Mouse (Mus musculus): ENCODE data around the gene Hexim1.
A peak's percentile ranks its signal among the peaks of the same experiment; 100 is the strongest.

Gene Hexim1

DNA sequence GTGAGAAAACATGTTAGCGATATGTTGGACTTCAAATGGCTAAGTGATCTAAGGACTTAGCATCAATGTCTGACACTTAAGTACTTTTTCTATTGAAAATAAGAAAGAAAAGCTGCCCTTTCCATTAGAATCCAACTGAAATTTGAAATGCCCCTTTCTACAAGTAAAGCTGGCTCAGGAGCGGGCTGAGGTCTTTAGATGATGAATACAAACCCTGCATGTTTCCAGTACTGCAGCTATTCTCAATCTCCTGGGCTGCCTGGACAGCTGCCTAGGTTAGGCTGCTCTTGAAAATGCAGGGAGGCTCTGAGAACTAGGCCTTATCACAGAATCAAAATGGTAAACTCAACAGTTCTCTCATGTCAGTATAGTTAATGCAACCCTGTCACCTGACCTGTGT, 2.8 kb downstream of the Hexim1 start:
- DNase-seq (ENCODE audit: low spot score) = no peak

DNA sequence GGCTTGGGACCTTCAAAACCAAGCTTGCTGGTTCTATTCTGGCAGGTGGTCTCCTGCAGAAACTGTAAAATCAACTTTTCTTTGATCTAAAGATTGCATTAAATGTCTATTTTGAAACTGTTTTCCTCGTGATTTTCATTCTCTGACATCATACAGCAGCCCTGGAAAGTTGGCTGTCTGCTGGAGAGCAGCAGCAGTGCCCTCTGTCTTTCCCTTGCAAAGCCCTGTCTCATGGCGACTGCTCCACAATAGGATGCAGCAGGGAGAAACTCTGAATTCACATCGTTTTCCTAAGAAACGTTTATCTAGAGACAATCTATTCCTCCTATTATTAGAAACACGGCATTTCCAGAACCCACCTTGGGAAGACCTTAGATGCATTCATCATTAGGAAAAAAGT, 3.6 kb downstream of the Hexim1 start:
- DNase-seq (ENCODE audit: low spot score) = no peak

DNA sequence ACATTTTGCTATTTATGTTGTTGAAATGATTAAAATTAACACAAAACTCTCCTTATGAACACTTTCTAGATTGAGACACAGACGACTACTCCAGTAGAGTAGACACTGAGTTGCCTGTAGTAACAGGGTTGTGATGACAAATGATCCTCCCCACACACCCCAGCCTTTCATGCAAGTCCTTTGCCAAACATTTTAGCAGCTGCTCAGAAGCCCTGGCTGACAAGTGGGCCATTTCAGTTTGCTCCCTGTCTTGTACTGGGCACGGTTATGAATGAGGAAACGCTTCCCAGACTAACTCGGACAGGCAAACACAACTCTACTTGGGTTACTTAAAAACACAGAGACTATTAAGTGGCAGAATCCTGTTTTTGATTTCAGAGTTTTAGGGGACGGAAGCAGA, 4.3 kb downstream of the Hexim1 start:
- no peak for DNase-seq (ENCODE audit: low spot score)

DNA sequence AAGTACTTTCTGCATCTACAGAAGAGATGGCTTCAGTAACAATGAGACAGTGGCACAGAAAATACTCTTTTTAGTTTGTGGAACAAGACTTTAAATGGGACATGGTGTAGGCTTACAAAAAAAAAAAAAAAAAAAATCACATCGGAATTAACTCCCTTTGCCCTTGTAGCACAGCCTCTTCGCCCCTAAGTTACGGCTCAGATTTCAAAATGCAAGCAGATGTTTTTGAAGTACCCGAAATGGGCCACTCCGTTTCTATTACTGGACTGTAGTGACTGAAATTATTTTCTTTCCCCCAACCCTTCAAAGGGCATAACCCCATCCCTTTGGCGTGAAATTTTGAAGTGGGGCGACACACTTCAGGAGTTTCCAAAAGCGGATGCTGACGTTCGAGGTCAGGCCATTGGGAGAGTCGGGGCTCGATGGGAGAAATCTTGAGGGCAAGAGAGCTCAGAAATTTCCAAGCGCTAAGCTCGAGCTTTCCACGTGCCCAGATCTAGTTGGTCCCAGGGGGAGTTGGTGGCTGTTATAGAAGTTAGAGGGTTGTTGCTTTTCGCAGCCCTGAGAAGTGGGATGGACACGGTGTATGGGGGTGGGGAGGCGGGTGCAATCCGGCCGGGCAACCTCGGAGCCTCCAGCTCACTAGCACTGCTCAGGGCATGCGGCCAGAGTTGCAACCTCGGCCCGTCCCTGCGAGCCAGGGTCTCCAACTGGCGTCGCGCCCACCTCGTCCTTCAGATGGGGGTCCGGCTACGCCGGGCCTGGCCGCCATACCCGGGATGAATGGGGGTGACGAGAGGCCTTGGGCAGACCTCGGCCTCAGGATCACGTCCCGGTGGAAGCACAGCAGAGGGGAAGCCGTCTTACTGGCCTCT, 15.9 kb downstream of the Hexim1 start, which contains the start of gene Hexim2:
Gene Hexim2, plus strand, starts transcription at position 729 of the 875 bp plus-strand sequence.
- DNase-seq (ENCODE audit: low spot score) = no peak

DNA sequence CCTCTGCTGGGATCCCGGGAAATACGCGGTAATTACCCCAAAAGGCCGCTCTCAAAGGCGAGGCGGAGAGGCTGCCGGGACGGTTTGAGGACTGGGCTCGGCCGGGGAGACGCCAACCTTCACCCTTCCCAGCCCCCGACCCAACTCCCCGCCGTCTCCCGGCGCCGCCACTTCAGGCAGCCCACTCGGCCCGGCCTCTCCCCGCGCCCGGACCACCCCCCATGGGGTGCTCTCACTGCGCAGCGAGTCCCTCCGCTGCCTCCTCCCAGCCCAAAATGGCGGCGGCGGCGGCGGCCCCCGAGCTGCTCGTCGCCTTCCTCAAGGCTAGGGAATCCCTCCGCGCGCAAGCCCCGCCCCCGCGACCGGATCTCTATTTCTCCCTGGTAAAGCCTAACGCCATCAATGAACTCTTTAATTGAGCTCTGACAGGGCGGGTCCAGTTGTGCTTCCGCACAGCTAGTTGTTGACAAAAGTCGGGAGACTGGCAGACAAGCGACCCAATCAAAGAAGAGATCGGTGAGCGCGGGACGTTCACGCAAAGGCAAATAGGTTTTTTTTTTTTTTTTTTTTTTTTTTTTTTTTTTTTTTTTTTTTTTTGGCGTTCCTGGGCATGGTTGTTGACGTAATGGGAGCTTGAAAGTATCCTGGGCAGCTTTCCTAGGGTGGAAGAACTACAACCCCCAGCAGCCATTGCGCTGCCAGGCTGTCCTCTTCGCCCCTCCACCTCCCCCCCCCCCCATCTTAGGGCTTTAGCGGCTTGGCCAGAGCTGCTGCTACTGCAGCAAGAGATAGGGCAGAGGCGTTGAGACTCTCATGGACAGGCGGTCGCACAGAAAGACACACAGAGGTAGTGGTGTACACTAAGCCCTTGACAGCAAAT, 16.8 kb downstream of the Hexim1 start:
- peak; percentile 100 for DNase-seq (ENCODE audit: low spot score)

DNA sequence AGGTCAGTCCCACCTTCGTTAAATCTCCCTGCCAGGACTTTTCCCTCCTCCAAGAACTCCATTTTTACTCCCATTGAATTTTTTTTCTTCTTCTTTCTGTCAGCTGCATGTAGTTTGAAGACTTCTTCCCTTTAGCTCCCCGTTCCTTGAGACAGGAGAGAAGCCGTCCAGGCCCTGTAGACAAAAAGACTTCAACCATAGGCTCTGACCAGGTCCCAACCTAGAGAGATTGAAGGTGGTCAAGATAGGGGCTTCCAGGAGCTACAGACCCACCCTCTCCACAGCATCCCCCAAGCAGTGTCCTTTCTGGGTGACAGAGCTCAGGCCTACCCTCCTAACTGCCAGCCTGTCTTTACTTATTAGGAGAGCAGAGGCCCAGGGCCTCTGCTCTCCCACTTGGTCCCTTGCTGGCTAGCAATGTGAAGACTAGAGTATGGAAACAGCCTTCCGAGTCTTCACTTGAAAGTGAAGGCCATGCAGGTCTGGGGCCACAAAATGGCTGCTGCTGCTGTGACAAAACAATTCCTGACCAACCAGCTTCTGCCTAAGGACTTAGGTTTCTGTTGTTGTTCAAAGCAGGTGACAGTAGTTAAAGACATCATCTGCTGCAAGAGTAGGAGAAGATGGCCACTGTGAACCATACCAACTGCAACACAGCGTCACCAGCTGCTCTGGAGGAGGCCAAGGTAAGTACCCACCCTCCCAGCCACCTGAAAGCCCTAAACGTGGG, 17.6 kb downstream of the Hexim1 start:
- DNase-seq (ENCODE audit: low spot score) = no peak

DNA sequence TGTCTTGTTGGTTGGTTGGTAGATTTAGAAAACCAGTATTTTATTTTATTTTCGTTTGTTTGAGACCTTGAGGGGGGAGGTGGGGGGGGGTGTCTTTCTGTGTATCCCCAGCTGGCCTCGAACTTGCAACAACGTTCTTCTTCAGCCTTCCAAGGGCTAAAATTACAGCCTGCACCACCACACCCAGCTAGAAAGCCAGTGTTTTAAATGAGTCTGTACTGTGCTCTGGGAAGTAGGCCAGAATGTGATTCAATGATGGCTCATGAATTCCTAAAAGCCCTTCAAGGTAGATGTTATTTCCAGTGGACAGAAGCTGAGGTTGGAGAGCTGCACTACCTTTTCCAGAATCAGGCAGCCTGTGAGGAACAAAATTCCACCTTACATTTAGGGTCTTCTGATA, 18.2 kb downstream of the Hexim1 start:
- no peak for DNase-seq (ENCODE audit: low spot score)

DNA sequence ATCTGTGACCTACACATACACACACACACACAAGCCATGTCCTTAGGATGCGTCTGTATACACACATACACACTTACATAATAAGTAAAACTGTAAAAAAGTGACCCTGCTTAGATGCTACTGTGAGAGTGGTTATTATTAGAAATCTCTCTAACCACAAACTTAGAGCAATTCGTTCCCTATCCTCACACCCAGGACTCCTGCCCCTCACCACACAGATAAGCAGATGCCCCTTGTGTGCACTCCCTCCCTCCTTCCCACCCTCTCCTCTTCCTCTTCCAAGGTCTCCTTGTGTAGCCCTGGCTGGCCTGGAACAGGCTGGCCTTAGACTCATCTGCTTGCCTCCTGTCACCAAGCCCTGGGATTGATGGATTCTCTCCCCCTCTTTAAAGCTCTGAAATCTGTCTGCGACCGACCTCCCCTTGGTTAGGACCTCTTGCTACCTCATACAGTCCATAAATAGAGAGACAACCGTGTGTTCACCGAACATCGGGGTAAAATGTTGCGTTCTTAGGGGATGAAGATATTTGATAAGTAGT, 20.1 kb downstream of the Hexim1 start:
- DNase-seq (ENCODE audit: low spot score) = no peak

DNA sequence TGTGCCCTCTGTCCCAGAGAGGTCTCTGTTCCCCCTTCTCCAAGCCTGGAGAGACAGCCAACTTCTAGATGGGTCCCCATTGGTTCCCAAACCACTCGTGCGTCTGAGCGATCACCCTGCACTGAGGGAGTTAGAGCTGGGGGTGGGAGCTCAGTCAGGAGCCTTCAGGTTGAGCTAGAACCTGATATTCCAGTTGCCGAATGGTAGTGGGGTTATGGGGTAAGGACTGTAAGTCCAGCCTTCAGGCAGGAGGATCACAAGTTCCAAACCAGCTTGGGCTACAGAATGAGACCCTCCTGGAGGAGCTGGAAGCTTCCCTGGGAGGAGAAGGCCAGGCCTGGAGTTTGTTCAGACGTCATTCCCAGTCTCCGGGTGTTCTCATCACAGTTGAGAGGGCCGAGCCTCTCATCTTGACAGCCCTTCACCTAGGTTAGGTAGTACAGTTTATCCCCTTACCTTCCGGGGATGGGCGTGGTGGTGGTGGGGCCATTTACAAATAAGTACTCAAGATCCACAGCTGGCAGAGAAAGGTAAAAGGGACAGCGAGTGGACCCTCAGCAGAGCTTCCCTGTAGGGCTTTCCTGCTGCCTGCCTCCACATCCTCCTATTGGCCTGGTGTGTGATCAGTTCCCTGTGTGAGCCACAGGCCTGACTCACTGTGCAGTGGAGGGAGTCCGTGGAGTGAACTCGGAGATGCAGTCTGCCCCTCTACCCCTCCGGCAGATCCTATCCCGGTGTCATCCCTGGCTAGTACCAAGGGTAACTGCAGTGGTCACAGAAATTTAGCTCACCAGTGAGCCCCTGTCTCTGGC, 24.1 kb downstream of the Hexim1 start:
- no peak for DNase-seq (ENCODE audit: low spot score)

DNA sequence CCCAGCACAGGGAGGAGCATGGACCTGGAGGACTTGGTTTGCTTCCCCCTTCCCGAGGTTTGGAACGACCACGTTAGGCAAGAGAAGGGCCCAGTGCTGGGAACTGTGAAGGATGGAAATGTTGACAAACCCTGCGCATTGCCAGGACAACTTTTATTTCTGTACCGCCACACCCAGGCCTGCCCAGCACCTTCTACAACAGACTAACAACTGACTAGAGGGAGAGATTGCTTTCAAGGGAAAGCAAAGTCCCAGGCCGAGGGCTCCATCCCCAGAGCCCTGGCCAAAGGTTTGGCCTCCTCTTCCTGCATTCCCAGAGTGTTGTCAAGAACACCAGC, 24.7 kb downstream of the Hexim1 start:
- DNase-seq (ENCODE audit: low spot score) = no peak

DNA sequence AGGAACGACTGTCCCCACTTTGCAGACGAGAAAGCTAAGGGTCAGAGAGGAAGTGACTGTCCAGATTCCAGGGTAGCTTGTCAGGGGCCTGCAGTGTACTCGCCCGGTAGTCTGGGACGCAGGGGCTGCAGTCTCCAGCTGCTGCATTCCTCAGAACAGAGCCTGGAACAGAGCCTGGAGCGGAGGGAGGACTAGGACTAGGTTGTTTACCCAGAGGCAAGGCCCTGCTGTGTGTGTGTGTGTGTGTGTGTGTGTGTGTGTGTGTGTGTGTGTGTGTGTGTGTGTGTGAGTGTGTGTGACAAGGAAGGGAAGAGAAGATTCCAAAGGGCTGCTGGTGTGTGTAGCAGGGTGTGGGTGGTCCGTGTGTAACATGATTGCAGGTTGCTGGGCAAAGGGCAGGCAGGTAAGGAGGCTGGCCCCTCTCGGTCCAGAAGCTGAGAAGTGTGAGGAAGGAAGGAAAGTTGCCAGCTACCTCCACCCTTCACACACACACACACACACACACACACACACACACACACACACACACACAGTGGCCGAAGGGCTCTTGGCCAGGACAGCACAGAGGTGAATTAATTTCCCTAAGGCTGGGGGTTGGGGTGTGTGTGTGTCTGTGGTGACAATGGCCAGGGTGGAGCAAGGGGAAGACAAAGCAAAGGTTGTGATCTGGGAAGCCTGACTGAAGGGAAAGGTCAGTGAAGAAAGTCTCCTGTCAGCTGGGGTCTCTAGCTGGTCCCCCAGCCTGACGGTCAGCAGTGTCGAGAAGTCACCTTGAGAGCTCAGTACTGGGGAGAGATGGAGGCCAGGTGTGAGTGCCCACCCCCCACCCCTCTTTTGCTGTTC, 25.3 kb downstream of the Hexim1 start:
- no peak for DNase-seq (ENCODE audit: low spot score)

DNA sequence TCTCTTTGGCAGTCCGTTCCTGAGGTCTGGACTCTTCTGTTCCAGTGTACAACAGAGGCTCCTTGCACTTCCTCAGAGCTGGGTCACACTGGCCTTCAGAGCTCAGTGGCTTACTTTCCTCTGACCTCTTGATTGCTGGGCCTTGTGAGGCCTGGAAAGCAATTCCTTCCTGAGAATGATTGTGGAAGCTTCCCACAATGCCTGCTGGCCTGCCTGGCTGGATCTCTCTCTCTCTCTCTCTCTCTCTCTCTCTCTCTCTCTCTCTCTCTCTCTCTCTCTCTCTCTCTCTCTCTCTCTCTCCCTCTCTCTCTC, 25.9 kb downstream of the Hexim1 start:
- DNase-seq (ENCODE audit: low spot score) = no peak

DNA sequence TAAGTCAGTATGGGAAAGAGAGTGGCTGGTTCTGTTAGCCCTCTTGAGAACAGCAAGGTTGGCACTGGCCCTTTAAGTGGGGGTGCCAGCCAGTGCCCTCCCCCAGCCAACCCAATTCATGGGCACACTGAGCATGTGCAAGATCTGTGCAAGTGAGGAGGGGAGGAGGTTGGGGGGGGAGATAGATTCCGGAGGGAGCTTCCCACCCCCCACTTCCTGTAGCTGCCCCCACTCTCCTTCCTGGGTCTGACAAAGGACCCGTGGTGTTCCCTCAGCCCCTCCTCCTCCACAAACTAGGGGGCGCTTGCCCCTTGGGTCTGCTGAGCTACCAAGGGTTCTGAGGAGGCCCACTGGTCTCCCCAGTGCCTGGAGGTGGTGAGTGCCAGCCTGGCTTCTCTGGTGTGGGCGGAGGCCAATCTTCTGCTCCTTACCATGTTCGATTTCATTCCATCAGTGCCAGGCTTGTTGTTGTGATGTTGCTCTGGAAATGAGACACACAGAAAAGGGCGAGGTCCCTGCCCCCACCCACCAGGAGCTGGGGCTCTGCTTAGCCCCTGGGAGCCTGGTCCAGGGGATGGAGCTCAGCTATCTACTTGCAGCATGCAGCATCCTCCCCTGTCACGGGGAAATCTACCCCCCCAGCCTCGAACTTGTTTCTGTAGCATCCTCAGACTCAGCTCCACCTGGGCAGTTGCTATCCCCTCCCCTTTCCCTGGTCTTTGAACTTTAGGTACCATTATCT, 26.6 kb downstream of the Hexim1 start:
- DNase-seq (ENCODE audit: low spot score) = peak; percentile 70

DNA sequence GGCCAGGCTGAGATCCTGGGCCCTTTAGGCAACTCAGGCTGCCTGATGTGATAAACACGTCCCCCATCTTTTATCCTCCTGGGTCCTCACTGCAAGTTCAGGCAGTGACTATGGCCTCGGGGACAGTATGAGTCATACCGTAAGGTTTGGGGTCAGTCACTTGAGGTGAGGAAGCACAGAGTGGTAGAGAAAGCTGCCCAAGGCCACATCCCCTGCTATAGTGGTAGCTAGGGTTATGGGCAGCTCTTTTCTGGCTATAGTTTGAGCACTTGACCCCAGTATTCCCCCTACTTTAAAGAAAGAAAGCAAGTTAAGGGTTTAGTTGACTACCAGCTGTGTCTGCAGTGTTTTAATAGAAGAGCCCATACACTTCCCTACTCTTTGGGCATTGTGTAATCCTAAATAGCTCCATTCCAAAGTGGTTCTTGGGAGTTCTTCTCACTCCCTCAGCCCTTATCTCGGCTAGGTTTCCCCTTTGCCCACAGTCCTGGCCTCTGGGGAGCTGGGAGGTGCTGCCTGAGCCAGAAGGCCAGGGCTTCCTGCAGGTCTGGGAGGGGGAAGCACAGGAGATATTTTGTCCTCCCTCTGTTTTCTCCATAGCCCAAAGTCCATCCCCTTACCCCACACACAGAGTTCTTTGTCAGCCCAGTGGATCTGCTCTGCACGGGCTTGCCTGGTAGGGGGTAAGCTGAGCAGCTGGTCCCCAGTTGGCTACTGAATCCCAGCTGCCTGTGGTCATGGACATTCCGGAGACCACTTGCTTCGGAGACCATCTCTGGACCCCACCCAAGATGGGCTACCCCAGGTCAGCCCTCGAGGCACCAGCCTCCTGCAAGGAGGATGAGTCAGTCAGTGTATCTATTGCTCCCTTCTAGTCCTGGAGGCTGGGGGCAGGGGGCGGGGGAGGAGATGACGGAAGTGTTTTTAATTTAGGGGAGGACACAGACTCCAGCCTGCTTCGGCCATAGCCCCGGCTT, 28.6 kb downstream of the Hexim1 start:
- no peak for DNase-seq (ENCODE audit: low spot score)

DNA sequence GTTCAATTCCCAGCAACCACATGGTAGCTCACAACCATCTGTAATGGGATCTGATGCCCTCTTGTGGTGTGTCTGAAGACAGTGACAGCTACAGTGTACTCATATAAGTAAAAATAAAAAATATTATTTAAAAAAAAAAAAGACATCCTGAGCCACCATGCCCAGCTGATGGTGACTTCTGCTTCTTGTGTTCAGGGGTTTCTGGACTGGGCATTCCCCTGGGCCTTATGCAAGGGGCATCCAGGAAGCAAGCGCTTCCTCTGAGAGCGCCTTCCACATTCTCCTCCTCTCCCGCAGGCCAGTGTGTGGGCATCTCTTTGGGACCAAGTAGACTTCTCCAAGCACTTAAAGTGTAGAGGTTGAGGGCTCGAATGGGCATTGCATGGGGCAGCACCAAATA, 30.4 kb downstream of the Hexim1 start:
- DNase-seq (ENCODE audit: low spot score) = no peak

DNA sequence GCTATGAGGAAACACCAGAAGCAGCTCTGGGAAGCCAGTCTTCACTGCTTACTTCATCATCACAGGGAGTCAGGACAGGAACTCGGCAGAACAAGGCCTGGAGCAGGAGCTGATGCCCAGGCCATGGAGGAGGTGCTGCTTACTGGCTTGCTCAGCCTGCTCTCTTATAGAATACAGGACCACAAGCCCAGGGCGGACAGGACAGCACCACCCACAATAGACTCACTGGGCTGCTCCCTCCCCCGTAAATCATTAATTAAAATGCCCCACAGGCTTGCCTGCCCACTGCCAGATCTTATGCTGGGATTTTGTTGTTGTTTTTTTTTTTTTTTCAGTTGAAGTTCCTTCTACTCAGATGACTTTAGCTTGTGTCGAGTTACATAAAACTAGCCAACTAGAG, 31.7 kb downstream of the Hexim1 start:
- no peak for DNase-seq (ENCODE audit: low spot score)

DNA sequence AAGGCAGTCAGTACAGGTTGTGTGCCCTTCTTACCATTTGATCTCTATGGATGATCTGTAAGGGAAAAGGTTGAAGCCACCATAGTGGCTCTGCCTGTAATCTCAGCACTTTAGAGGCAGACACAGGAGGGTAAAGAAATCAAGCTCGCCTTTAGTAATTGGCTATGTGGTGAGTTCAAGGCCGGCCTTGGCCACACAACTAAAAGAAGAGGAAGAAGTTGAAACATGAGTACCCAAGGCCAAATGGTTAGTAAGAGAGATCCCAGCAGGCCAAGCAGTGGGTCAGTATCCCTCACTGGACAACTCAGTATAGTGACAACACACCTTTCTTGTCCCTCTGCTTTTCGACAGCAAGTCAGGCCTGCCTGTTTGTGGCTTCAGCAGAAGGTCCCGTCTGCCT, 33.7 kb downstream of the Hexim1 start:
- no peak for DNase-seq (ENCODE audit: low spot score)

DNA sequence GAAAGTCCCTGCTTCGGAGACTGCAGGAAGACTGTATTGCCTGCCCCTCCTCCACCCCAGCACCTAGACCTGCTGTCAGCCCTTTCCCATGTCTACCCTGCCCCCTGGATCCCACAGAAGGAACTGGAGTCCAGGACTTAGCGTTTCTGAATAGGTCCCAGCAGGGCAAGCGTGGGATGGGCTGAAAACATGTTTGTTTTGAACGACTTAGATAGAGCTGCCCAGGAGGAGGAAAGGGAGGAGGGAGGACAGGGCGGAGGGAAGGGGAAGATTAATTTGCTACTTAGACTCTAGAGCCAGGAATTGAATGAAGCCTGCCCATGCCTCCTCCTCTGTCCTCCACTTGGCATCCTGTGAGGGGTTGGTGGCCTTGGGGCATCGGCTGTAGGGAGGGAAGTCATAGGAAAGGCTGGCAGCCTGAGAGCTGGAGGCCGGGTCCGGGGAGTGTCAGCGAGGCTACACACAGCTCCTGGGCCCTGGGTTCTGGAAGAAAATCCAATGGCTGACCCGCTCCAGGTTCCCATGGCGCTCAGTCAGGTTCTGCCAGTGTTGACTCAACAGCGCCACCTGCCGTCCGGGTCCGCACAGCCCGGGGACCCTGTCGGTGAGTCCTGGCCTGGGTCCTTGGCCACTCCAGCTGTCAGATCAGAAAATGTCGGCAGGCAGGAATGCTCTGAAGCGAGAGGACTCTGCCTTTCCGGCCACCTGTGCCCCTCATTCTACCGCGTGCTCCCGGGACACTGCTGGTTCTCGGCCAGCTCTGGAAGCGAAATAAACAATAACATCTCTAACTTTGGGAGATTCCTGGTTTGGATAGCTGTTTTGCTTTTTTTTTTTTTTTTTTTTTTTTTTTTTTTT, 42.8 kb downstream of the Hexim1 start:
- DNase-seq (ENCODE audit: low spot score) = peak; percentile 92
